Mouse (Mus musculus): Measurements from ENCODE around the gene Kctd19. TPM values are rescaled to one million over a fixed set of nuclear protein-coding genes. Genes with fewer than 3 reads are reported as not detected.

Kctd19 gene
- total and polyA plus RNA-seq, 3 experiments, result not detected

GRCm38 (mm10) chr8:105433021-105433420 is 19.7 kb upstream of the Kctd19 start:
- Histone ChIP-seq H3K9me3 (replicated peaks) (no peaks in the 10 kb centered on the region), H3K4me3 (ENCODE audit: low read depth, low read length) (no peak overlapping the region), H3K36me3 (replicated peaks) (no peaks in the 10 kb centered on the region), H3K27me3 (ENCODE audit: insufficient read depth, low read length) (peaks cover 18% of the 10 kb centered on the region), H3K4me1 (ENCODE audit: insufficient read depth, low read depth, low read length) (no peaks in the 10 kb centered on the region)
- TF ChIP-seq POLR2AphosphoS5 (IDR thresholded peaks at IDR 0.05; ENCODE audit: insufficient replicate concordance, low read depth, low read length) (no peak), TAL1 (conservative IDR thresholded peaks at IDR 0.05; ENCODE audit: low read depth, low read length) (no peak), GATA1 (IDR thresholded peaks at IDR 0.05; ENCODE audit: borderline replicate concordance, low read length) (no peak), CTCF (IDR thresholded peaks at IDR 0.05; ENCODE audit: low read depth, low read length) (no peak), GATA2 (IDR thresholded peaks at IDR 0.05; ENCODE audit: borderline replicate concordance, low read depth, low read length) (no peak)
- DNase-seq (ENCODE audit: low spot score) (no peak), ATAC-seq (ENCODE audit: extremely low read depth, insufficient number of reproducible peaks, low FRiP score, poor library complexity, severe bottlenecking) (no peak)

- Histone ChIP-seq H3K36me3 (replicated peaks) (no peaks in the 10 kb centered on the region), H3K27me3 (ENCODE audit: insufficient read depth, low read length) (peaks cover 21% of the 10 kb centered on the region), H3K9me3 (replicated peaks) (no peaks in the 10 kb centered on the region), H3K4me3 (ENCODE audit: low read depth, low read length) (no peak overlapping the region), H3K4me1 (ENCODE audit: insufficient read depth, low read depth, low read length) (no peaks in the 10 kb centered on the region)
- DNase-seq (ENCODE audit: low spot score), result no peak
- TF ChIP-seq TAL1 (conservative IDR thresholded peaks at IDR 0.05; ENCODE audit: low read depth, low read length), result no peak
- TF ChIP-seq GATA1 (IDR thresholded peaks at IDR 0.05; ENCODE audit: borderline replicate concordance, low read length), result no peak
- TF ChIP-seq CTCF (IDR thresholded peaks at IDR 0.05; ENCODE audit: low read depth, low read length), result no peak
- TF ChIP-seq POLR2AphosphoS5 (IDR thresholded peaks at IDR 0.05; ENCODE audit: insufficient replicate concordance, low read depth, low read length), result no peak
- ATAC-seq (ENCODE audit: extremely low read depth, insufficient number of reproducible peaks, low FRiP score, poor library complexity, severe bottlenecking), result no peak
Observed at GRCm38 (mm10) chr8:105431743-105432515, 18.6 kb upstream of the Kctd19 start.

- H3K36me3 ChIP-seq (replicated peaks), result no peaks in the 10 kb centered on the region
- H3K4me3 ChIP-seq (ENCODE audit: low read depth, low read length), result no peak overlapping the region
- no peaks in the 10 kb centered on the region for H3K9me3 ChIP-seq (replicated peaks)
- no peaks in the 10 kb centered on the region for H3K4me1 ChIP-seq (ENCODE audit: insufficient read depth, low read depth, low read length)
- no peak for TF ChIP-seq POLR2AphosphoS5 (IDR thresholded peaks at IDR 0.05; ENCODE audit: insufficient replicate concordance, low read depth, low read length)
- no peak for TF ChIP-seq TAL1 (conservative IDR thresholded peaks at IDR 0.05; ENCODE audit: low read depth, low read length)
- no peak for TF ChIP-seq GATA2 (IDR thresholded peaks at IDR 0.05; ENCODE audit: borderline replicate concordance, low read depth, low read length)
- TF ChIP-seq CTCF (IDR thresholded peaks at IDR 0.05; ENCODE audit: low read depth, low read length), result no peak
- no peak for TF ChIP-seq GATA1 (IDR thresholded peaks at IDR 0.05; ENCODE audit: borderline replicate concordance, low read length)
- DNase-seq (ENCODE audit: low spot score) (no peak), ATAC-seq (ENCODE audit: extremely low read depth, insufficient number of reproducible peaks, low FRiP score, poor library complexity, severe bottlenecking) (no peak)
- H3K27me3 ChIP-seq (ENCODE audit: insufficient read depth, low read length), result peaks cover 20% of the 10 kb centered on the region
Observed at GRCm38 (mm10) chr8:105426878-105427277, 13.6 kb upstream of the Kctd19 start.

- Histone ChIP-seq H3K9me3 (replicated peaks) (no peaks in the 10 kb centered on the region), H3K4me3 (ENCODE audit: low read depth, low read length) (no peak overlapping the region), H3K4me1 (ENCODE audit: insufficient read depth, low read depth, low read length) (no peaks in the 10 kb centered on the region), H3K27me3 (ENCODE audit: insufficient read depth, low read length) (peaks cover 7% of the 10 kb centered on the region), H3K36me3 (replicated peaks) (no peaks in the 10 kb centered on the region)
- ATAC-seq (ENCODE audit: extremely low read depth, insufficient number of reproducible peaks, low FRiP score, poor library complexity, severe bottlenecking) (no peak), DNase-seq (ENCODE audit: low spot score) (no peak)
- TF ChIP-seq CTCF (IDR thresholded peaks at IDR 0.05; ENCODE audit: low read depth, low read length), result no peak
- TF ChIP-seq TAL1 (conservative IDR thresholded peaks at IDR 0.05; ENCODE audit: low read depth, low read length), result no peak
- no peak for TF ChIP-seq GATA2 (IDR thresholded peaks at IDR 0.05; ENCODE audit: borderline replicate concordance, low read depth, low read length)
- TF ChIP-seq POLR2AphosphoS5 (IDR thresholded peaks at IDR 0.05; ENCODE audit: insufficient replicate concordance, low read depth, low read length), result no peak
- no peak for TF ChIP-seq GATA1 (IDR thresholded peaks at IDR 0.05; ENCODE audit: borderline replicate concordance, low read length)
Observed at GRCm38 (mm10) chr8:105422006-105422405, 8.7 kb upstream of the Kctd19 start.

GRCm38 (mm10) chr8:105419800-105420199 is 6.5 kb upstream of the Kctd19 start:
- Histone ChIP-seq H3K4me1 (ENCODE audit: insufficient read depth, low read depth, low read length) (no peaks in the 10 kb centered on the region), H3K4me3 (ENCODE audit: low read depth, low read length) (no peak overlapping the region), H3K27me3 (ENCODE audit: insufficient read depth, low read length) (peaks cover 4% of the 10 kb centered on the region; the same call in 1 of the 2 replicates), H3K36me3 (replicated peaks) (no peaks in the 10 kb centered on the region), H3K9me3 (replicated peaks) (no peaks in the 10 kb centered on the region)
- ATAC-seq (ENCODE audit: extremely low read depth, insufficient number of reproducible peaks, low FRiP score, poor library complexity, severe bottlenecking), result no peak
- DNase-seq (ENCODE audit: low spot score), result no peak
- TF ChIP-seq POLR2AphosphoS5 (IDR thresholded peaks at IDR 0.05; ENCODE audit: insufficient replicate concordance, low read depth, low read length), result no peak
- no peak for TF ChIP-seq GATA2 (IDR thresholded peaks at IDR 0.05; ENCODE audit: borderline replicate concordance, low read depth, low read length)
- no peak for TF ChIP-seq CTCF (IDR thresholded peaks at IDR 0.05; ENCODE audit: low read depth, low read length)
- no peak for TF ChIP-seq GATA1 (IDR thresholded peaks at IDR 0.05; ENCODE audit: borderline replicate concordance, low read length)
- no peak for TF ChIP-seq TAL1 (conservative IDR thresholded peaks at IDR 0.05; ENCODE audit: low read depth, low read length)

GRCm38 (mm10) chr8:105418992-105419391 is 5.7 kb upstream of the Kctd19 start:
- H3K27me3 ChIP-seq (ENCODE audit: insufficient read depth, low read length), result peaks cover 4% of the 10 kb centered on the region; the same call in 1 of the 2 replicates

More at GRCm38 (mm10) chr8:105418992-105419391, 5.7 kb upstream of the Kctd19 start:
- DNase-seq (ENCODE audit: low spot score) (no peak), ATAC-seq (ENCODE audit: extremely low read depth, insufficient number of reproducible peaks, low FRiP score, poor library complexity, severe bottlenecking) (no peak)
- H3K4me1 ChIP-seq (ENCODE audit: insufficient read depth, low read depth, low read length), result no peaks in the 10 kb centered on the region
- H3K9me3 ChIP-seq (replicated peaks), result no peaks in the 10 kb centered on the region
- TF ChIP-seq TAL1 (conservative IDR thresholded peaks at IDR 0.05; ENCODE audit: low read depth, low read length) (no peak), POLR2AphosphoS5 (IDR thresholded peaks at IDR 0.05; ENCODE audit: insufficient replicate concordance, low read depth, low read length) (no peak)
- H3K36me3 ChIP-seq (replicated peaks), result no peaks in the 10 kb centered on the region
- no peak overlapping the region for H3K4me3 ChIP-seq (ENCODE audit: low read depth, low read length)
